Mouse (Mus musculus): Measurements from ENCODE around the gene Gpr107.

DNA sequence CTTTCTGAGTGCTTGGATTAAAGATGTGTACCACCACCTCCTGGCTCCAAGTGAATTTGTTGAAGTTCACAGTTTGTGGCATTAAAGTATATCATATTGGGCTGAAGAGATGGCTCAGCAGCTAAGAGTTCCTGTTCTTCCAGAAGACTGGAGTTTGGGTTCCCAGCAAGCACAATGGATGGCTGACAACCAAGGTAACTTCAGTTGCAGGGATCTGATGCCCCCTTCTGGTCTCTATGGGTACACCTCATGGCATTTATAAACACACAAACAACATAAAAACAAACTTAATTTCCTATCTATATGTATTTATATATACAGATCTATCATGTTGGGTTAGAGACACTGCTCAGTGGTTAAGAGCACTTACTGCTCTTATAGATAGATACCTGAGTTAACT lies 1.4 kb upstream of the Gpr107 start:
- TF ChIP-seq CTCF (IDR thresholded peaks at IDR 0.05; ENCODE audit: low read depth): peak; percentile 58
- TF ChIP-seq EP300 (IDR thresholded peaks at IDR 0.05; ENCODE audit: low read depth): no peak

Measured in liver, embryonic 14.5 days (tissue).